Mouse (Mus musculus): Measurements from ENCODE around the gene Ric8b.

Ric8b gene

DNA sequence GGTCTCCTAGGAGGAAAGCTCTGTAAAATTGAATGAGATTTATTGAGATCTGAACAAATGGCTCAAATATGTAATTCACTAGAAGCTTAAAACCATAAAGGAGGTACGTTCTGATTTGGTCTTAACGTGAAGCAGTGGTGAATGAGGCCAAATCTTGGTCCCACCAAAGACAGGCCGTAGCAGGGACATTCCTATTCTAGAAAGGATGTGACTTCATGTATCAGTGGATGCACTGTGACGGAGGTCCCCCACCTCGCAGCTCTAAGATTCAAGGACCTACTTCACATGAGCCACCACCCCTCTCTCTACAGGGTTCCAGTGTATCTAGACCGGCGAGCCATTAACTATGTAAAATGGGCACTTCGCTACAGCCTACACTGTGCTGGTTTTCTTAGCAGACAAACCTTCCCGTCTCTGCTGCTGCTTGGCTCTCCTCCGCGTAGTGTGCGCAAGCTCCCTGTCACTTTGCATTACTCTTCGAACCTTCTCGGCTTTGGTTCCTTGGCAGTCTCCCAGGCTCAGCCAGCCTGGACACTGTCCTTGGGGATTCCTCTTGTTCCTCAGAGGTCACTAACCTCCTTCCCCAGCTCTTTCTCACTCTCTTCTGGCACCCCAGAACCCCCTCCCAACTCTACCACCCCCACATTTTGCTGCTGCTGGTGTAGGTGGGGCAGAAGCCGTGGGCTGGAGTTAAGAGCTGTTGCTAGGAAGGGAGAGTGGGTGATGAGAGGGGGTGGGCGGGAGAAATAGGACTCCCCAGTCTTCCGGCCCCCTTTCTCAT is 8.2 kb upstream of the Ric8b start:
- peak in 1 of 2 experiments; percentile 18 for DNase-seq

DNA sequence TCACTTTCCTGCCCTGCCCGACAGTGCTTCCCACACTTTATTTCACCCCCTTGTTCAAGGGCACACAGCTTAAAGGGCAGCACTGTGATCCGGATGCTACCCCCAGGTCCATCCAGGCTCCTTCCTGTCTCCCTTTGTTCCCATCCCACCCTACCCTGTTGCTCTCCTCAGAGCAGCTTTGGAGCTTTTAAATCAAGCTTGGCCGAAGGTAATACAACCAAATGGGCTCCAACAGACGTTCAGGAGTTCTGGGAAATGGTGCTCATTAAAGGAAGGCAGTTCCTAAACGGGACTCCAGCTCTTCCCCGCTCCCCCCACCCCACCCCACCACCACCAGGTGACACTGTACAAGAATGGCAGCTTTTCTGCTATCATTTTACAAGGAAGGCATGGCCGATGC is 7.2 kb upstream of the Ric8b start:
- no peak for DNase-seq

DNA sequence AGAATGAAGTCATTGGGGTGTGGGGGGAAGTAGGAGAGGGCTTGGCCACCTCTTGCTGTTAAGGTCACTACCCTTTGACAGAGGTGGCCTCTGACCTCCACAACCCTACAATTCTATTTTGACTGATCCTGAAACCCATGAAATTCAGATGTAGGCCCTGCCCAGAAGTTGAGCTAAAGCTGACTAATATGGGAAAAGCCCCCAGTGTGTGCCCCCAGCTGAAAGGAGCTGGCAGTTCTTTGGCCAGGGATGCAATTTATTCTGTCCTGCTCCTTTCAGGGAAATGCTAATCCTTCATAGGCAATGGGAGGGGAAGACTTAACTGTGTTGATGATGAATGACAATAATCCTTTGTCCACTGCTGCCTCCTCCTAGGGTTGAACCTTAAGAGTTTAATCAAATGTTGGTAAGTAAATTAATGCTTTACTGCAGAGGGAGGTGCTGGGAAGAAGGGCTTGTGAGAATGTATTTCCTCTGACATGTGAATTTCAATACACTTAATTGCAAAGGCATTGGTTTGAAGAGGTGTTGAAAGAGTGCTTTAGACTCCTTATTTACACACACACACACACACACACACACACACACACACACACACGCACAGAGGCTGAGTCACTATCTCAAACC is 6.5 kb upstream of the Ric8b start:
- no peak for DNase-seq

DNA sequence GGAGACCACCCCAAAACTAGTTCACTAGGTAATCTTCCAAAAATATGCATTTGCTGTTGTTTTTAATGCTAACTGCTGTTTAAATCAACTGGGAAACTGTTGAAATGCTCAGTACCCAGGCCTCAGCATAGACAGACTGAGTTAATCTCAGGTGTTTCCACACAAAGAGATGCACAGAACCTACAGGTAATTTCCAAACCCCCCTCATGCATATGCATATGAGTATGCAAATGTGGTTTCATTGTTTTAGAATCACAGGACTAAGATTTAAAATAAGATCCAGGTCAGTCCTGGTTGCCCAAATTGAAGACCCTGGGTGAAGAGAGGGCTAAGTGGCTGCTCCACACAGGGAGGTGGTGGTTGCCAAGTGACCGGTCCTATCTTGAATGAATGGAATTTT is 4.3 kb upstream of the Ric8b start:
- no peak for DNase-seq

DNA sequence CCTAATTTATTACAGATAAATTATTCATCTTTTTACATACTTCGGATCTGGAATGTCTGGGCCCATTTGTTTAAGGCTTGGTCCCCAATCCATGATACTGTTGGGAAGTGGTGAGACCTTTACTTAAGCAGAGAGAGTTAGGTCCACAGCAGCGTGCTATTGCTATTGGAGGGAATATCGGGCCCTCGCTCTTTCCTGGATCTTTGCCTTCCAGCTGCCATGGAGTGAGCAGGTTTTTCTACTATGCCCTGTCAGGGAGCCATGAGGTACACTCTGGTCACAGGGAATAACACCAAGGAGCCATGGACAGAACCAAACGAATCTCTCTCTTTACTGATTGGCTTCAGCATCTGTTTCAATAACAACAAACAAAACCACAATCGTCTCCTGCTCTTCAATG is 1.9 kb upstream of the Ric8b start:
- no peak for DNase-seq

DNA sequence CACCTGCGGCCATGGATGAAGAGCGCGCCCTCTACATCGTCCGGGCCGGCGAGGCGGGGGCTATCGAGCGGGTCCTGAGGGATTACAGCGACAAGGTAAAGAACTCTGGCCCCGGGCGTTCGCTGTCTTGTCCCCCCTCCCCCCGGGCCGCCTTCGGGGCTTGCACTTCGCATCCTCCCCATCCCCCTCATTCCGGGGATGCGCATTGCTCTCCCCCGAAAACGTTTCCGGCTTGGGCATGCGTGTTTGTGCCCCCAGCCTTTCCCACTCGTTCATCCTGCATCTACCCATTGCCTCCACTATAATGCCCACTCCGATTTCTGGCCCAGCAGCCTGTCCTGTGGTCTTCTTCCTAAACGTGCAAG is 297 bp downstream of the Ric8b start:
- no peak for DNase-seq

DNA sequence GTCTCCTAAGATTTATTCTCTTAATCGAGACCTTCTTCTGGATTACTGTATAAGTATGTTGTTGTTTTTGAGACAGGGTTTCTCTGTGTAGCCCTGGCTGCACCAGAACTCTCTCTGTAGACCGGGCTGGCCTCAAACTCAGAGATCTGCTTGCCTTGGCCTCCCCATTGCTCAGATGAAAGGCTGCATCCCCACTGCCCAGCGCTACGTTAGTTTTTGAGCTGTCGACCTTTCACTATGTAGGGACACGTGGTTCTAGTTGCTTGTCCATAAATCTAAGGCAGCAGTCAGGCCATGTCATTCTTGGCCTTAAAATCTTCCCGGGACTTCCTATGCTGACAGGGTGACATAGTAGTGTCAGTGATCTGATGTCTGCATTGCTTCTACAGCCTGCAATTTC is 8.9 kb downstream of the Ric8b start:
- DNase-seq = no peak

DNA sequence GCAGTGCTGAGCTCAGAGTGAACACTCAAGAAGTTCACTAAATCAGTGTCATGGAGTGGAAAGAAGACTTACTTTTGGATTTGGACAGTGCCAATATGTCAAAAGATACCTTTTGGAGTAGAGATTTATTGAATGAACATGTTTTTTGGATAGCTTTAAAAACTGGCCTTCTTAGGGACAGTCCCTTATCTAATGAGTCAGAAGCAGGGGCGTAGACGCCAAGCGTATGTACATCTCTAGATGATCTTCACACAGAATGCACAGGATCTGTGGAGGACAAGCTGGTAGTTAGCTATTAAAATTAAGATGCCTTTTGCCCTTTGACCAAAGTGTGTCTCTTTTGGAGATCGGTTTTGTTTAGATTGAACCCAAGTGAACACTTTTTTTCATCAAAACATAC is 9.5 kb downstream of the Ric8b start:
- no peak for DNase-seq

DNA sequence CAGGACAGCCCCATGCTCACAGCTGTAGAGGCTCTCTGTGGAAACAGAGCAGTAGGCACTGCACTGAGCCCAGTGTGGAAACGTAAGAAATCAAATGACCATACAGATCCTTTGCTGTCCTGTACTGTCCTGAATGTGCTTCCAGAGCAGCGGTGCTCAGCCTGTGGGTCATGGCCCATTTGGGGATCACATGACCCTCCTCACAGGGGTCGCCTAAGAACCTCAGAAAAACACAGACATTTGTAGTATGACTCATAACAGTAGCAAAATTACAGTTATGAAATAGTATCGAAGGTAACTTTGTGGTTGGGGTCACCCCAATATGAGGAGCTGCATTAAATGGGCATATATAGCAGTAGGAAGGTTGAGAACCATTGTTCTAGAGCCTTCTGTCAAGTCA is 11.0 kb downstream of the Ric8b start:
- no peak for DNase-seq

DNA sequence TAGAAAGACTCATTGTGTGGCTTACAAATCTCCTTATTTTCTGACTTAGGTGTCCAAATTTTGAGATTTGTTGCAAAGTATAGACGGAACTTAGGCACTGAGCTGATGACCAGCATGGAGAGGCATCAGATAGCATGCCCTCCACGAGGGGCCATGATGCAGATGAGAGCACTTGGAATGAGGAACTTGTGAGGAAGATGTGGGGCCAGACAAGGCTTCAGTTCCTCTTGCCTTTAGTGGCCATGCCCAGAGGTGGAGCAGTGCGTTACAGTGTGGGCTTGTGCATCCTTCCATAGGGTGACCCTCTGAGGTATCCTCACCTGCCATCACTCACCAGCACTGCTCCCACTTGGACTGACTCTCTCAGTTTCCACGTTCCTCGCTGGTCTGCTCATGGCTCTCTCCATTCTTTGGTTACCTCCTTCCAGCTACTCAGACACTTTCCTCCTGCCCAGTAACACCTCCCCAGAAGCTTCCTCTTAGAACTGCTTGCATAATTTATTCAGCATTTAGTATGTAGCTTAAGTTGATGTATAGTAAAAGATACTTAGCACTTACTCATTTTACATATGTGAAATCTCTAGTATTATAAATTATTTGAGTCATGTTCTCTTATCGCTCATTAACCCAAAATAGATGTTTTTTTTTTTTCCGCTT is 18.3 kb downstream of the Ric8b start:
- no peak for DNase-seq

DNA sequence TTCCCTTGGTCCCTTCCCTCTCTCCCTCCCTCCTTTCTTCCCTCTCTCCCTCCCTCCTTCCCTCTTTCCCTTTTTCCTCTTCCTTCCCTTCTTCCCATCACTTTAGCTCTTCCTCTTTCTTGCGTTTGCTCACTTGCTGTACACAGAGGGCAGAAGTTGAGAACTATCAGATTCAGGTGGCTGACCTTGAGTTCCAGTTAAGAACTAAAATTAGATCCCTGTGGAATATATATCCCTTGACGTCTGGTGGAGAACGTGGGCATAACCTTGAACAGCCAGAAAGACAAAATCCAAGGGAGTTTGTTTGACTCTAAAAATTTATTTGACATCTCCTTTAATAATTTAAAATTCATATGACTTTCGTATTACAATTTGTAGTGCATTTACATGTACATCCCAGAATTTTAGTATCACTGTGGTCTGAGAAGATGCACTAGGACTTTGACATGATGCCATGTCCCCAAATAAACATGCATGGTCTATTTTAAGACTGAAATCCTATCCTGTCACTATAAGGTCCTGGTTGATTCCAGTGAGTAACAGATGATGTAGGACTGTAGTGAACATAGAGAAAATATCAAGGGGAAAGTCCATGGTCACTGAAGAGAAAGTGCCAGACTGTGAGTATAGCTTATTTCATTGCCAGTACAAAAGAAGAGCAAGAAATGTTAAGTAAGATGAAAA is 19.6 kb downstream of the Ric8b start:
- DNase-seq = no peak

DNA sequence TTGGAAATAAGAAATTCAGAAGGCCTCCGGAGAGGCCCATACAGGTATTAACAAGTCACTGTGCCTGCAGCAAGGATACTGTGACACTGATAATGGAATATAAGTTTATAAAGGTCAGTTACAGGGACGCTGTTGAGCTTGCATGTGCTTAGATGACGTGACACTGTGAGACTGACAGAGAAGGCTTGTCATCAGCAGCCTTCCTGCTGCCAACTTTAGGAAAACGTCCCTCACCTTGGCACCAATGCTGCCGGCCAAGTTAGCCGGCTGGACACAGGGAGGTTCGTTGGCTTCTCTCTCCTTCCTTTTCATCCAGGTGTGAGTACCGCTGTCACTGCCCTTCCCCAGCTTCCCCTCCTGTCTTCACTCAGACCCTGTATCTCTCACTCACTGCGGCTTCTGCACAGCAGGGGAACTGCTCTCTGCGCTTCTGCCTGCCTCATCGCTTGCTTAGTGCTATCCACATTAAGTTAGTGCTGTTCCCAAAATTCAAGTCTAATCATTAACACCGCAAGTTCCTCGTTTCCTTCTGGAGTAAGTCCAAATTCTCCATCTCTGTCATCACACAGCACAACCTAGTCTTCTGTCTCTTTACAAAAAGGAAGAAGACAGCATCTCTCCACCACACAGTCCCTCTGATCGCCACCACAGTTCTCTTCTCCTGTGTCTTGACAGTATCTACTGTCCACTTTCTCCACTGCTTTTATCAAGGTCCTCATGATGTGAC is 20.8 kb downstream of the Ric8b start:
- no peak for DNase-seq

DNA sequence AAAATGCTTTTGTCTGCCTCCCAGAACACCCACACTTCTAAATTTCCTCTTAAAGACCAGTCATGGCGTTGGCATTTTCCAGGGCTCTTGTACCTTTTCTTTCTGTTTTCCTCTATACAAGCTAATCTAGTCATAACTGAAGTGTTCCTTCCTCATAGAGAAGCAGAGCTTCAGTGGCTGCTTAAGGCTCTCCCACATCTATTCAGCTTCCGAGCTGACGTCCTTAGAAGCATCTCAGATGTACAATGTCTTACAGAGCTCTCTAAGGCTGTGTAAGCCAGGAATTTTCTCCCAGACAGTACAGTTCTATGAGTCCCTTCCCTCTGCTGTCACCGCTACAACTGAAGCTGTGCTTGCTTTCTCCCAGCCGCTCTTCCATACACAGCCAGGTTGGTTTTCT is 21.5 kb downstream of the Ric8b start:
- DNase-seq = no peak

DNA sequence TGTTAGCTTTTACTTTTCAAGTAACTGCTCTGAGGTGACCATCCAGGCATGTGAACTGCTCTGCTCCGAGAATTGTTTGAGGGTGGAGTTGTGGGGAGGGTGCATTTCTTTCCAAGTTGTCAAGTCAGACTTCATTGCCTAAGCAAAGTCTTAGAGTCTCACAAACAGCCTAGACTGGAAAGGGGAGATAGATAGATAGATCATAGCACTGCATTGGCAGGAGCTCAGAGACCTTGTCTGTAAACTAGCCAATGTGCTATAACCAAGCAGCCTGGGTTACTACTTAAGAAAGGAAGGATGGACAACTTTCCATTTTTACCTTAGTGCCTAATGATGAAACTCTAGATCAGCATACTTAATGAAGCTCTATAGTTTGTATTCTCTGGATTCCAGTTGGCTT is 22.9 kb downstream of the Ric8b start:
- no peak for DNase-seq

DNA sequence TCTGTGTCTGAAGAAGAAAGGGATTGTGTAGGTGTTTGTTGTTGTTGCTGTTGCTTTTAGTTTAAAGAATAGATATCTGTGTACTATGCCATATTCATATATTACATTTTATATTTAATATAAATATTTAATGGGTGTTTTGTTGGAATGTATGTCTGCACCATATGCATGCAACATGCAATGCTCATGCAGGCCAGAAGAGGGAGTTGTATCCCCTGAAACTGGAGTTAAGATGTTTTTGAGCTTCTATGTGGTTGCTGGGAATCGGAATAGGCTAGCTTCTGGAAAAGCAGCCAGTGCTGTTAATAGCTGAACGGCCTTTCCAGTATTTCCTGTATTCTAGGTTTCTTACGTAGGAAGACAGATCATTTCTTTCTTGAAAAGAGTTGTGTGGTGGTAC is 28.3 kb downstream of the Ric8b start:
- no peak for DNase-seq

DNA sequence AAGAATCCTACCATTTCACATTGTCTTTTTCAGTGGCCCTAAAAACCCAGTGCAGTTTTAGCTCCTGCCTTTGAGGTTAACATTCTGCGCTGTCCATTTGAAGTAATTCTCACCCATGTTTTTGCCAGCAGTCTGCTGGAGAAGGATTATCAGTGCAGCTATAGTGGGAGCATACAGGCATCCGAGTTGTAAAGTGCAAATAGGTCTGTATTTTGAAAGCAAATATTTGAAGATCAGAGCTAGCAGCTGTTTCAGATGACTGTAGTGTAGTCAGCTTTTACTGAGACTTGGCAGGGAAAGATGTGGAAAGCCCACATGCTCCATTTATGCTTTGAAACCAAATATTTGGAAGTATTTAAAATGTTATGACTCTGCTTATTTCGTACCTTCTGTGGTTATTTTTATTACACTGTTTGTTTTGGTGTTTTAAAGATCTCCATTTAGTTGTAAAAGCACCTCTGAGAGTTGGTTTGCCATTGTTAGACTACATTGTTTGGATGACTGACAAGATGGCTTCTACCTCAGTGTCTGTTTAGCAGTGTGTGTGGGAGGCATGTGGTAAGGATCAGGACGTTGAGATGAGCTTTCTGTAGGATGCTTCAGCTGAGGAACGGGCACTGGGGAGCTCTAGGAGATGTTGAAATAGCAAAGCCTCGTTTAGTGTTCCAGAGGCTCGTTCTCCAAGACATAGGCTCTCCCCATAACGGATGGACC is 31.7 kb downstream of the Ric8b start:
- DNase-seq = no peak

DNA sequence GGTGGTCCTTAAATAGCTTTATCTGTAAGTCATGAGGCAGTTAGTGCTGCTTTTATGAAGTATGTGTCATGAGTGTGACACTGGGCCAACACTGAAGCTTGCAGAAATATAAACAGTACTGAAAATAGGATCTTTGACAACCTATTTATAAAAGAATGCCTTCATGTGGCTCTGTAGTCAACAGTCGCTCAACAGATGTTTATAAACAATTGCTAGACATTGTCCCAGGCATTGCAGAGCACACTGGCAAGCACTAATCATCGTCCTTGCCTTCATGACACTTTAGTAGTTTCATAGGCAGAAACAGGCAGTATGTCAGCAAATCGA is 32.2 kb downstream of the Ric8b start:
- DNase-seq = no peak

DNA sequence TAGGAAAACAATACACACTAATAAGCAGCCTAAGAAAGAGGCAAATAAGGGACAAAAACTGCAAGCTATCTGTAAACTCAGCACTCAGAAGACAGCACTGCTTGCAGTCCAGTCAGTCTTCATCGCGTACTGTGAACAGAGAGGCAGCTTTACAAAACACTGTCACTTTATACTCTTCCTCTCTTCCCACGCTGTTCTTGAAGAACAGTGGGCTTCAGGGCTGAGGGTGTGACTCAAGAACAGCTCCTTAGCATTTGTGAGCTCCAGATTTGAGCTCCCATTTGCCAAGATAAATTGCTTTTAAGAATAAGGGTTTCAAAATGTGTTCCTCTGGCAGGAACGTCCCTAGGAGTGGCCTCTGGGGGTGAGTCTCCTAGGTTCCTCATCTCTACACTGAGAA is 33.0 kb downstream of the Ric8b start:
- no peak for DNase-seq

DNA sequence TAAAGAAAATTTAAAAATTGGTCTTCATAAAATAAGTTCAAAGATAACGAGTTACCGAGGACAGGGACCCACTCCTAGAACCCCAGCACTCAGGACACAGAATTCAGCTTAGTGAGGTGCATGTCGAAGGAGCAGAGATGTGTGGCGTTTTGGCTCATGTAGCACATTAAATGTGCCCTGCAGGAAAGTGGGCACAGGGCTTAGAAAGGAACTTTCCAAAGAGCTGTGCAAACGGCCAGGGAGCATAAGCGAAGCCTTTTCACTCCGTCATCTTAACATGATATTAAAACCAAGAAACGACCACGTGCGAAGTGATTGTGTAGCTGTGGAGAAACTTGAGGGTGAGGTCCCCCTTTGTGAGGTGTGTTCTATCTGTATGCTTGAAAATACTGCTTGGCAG is 36.8 kb downstream of the Ric8b start:
- no peak for DNase-seq

DNA sequence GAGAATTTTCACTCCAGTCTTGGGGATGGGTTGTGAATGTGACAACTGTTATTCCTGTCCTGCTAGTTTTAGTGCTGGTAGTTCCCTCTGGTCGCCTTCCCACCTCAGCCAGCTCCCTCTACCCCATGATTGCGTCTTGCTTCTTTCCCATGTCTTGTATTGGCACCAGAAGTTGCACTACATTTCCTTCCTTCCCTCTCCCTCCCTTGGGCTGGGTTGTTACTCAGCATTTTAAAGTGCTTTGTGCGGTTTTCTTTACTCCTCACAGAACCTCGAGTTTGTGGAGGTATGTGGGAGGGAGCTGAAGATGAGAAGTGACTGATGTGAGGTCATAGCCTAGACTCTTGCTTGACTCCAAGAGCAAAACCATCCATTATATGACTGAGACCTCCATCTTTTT is 38.8 kb downstream of the Ric8b start:
- no peak for DNase-seq

DNA sequence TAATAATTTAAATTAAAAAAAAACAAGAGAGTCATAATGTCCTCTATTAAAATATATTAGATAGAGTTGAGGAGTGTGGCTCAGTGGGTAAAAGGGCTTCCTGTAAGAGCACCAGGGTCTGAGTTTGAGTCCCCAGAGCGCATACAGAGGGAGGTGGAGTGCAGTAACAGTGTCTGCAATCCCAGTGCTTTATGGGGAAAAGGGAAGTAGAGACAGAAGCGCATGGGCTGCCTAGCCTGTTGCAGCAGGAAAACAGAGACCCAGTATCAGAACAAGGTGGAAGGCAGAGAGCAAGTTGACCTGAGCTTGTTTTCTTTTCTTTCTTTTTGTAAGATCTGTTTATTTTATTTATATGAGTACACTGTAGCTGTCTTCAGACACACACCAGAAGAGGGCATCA is 41.2 kb downstream of the Ric8b start:
- no peak for DNase-seq

DNA sequence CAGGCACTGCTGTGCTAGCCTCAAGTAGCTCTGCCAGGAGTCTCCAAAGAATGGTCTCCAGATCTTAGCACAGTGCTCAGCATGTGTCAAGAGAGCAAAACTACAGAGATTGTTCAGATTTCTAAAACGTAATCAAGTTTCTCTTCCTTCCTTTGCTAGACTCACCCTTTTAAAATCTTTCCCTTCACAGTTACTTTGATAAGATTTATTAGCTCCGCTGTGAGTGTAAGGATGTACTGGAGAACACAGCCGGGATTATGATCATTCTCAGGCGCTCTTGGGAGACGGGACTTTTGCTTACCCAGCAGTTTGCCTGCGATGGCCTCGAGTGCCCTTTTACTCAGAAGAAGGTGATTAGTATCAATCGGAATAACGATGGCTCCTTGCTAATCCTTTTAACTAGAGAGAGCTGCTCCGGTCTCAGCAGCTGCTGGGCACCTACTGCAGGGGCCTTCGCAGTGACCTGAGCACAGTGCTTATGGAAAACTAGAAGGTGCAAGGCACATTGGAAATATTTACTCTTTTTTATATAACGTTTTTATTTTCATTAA is 43.0 kb downstream of the Ric8b start:
- no peak for DNase-seq

Data from kidney, postnatal 4 days (tissue).